Mouse (Mus musculus) G1E (cell line): Measurements from ENCODE around the gene Stk39.

Experiments
- CTCF ChIP-seq: IDR thresholded peaks from 2 replicates; pipeline ENCODE4 v1.5.1; 2012; ENCODE audit warnings: low read depth, low read length, inconsistent platforms, mixed read lengths
- POLR2AphosphoS5 ChIP-seq: IDR thresholded peaks from 2 replicates; pipeline ENCODE4 v1.6.1; 2012; ENCODE audit warnings: low read depth, low read length, inconsistent platforms; ENCODE audit not compliant: insufficient replicate concordance

GRCm38 (mm10) chr2:68472921-68473320, 853 bp upstream of the Stk39 start:
- TF ChIP-seq CTCF (no peak), POLR2AphosphoS5 (no peak)
